Mouse (Mus musculus): ENCODE data around the gene Rrp12.
"Not testable (repeated sequence)": the region's sequence is repeated elsewhere in the genome, so short reads cannot be mapped to it uniquely, and the experiment has no call there.

Gene Rrp12

GRCm38 (mm10) chr19:41906311-41907078 lies 10.5 kb upstream of the Rrp12 start:
- DNase-seq (ENCODE audit: low spot score) = no peak

- DNase-seq (ENCODE audit: low spot score) = no peak
Measured at GRCm38 (mm10) chr19:41905246-41905645, 9.3 kb upstream of the Rrp12 start.

- no peak for DNase-seq (ENCODE audit: low spot score)
Measured at GRCm38 (mm10) chr19:41902848-41903593, 7.0 kb upstream of the Rrp12 start.

- no peak for DNase-seq (ENCODE audit: low spot score)
Measured at GRCm38 (mm10) chr19:41901696-41902095, 5.7 kb upstream of the Rrp12 start.

- DNase-seq (ENCODE audit: low spot score) = no peak
Measured at GRCm38 (mm10) chr19:41900495-41901090, 4.6 kb upstream of the Rrp12 start.

GRCm38 (mm10) chr19:41898860-41899259 lies 2.9 kb upstream of the Rrp12 start:
- no peak for DNase-seq (ENCODE audit: low spot score)

GRCm38 (mm10) chr19:41896319-41896711 lies 342 bp upstream of the Rrp12 start:
- DNase-seq (ENCODE audit: low spot score) = no peak

GRCm38 (mm10) chr19:41894959-41895358 lies 1.0 kb downstream of the Rrp12 start:
- DNase-seq (ENCODE audit: low spot score) = no peak

GRCm38 (mm10) chr19:41888191-41888590 lies 7.8 kb downstream of the Rrp12 start:
- DNase-seq (ENCODE audit: low spot score) = peak; percentile 59

- DNase-seq (ENCODE audit: low spot score) = no peak
Measured at GRCm38 (mm10) chr19:41883882-41884281, 12.1 kb downstream of the Rrp12 start.

- DNase-seq (ENCODE audit: low spot score) = no peak
Measured at GRCm38 (mm10) chr19:41881842-41882241, 14.1 kb downstream of the Rrp12 start.

GRCm38 (mm10) chr19:41874356-41874755 lies 21.6 kb downstream of the Rrp12 start:
- no peak for DNase-seq (ENCODE audit: low spot score)

- DNase-seq (ENCODE audit: low spot score) = no peak
Measured at GRCm38 (mm10) chr19:41872285-41872684, 23.7 kb downstream of the Rrp12 start.

- DNase-seq (ENCODE audit: low spot score) = not testable (repeated sequence)
Measured at GRCm38 (mm10) chr19:41869946-41870345, 26.0 kb downstream of the Rrp12 start.

- no peak for DNase-seq (ENCODE audit: low spot score)
Measured at GRCm38 (mm10) chr19:41869296-41869695, 26.7 kb downstream of the Rrp12 start.

- DNase-seq (ENCODE audit: low spot score) = no peak
Measured at GRCm38 (mm10) chr19:41866707-41867106, 29.3 kb downstream of the Rrp12 start.

- DNase-seq (ENCODE audit: low spot score) = no peak
Measured at GRCm38 (mm10) chr19:41857816-41858310, 38.1 kb downstream of the Rrp12 start.

- DNase-seq (ENCODE audit: low spot score) = no peak
Measured at GRCm38 (mm10) chr19:41857086-41857762, 38.7 kb downstream of the Rrp12 start.

- no peak for DNase-seq (ENCODE audit: low spot score)
Measured at GRCm38 (mm10) chr19:41852423-41852822, 43.5 kb downstream of the Rrp12 start.

- no peak for DNase-seq (ENCODE audit: low spot score)
Measured at GRCm38 (mm10) chr19:41850719-41851543, 45.0 kb downstream of the Rrp12 start.

- no peak for DNase-seq (ENCODE audit: low spot score)
Measured at GRCm38 (mm10) chr19:41850021-41850718, 45.8 kb downstream of the Rrp12 start.
